Mouse (Mus musculus) ES-Bruce4 (cell line): Measurements from ENCODE around the gene Ap1g2.

Experiments used
- CTCF ChIP-seq: IDR thresholded peaks from one replicate; pipeline ENCODE4 v1.8.1; 2011; ENCODE audit warnings: low read depth, low read length
- EP300 ChIP-seq: IDR thresholded peaks from 2 replicates; pipeline ENCODE4 v1.6.1; 2011; ENCODE audit warnings: low read depth, low read length; ENCODE audit not compliant: insufficient read depth
- POLR2A ChIP-seq: IDR thresholded peaks from one replicate; pipeline ENCODE4 v1.8.1; 2011; ENCODE audit warnings: low read length; ENCODE audit not compliant: insufficient read depth

GRCm38 (mm10) chr14:55074416-55074815 is 32.0 kb downstream of the Ap1g2 start:
- TF ChIP-seq CTCF (no peak), POLR2A (no peak), EP300 (no peak)
